Mouse (Mus musculus) frontal cortex, postnatal 10 days (tissue): Measurements from ENCODE around the gene Creb3.
"Not testable (repeated sequence)": the region's sequence is repeated elsewhere in the genome, so short reads cannot be mapped to it uniquely, and the experiment has no call there.

Experiments
- DNase-seq, 2 experiments: peaks; one replicate each; pipeline ENCODE4 v3.0.0; 2022; ENCODE audit warnings: low spot score in 2 of 2, mixed read lengths in 1 of 2

Creb3 gene

GRCm38 (mm10) chr4:43561997-43562768 is at the start of gene Creb3, which contains the start of gene Tln1:
Creb3 (plus strand) TSS chr4:43562332.
Tln1 (minus strand) TSS chr4:43562691.
- peak; percentile 93 for DNase-seq

DNA sequence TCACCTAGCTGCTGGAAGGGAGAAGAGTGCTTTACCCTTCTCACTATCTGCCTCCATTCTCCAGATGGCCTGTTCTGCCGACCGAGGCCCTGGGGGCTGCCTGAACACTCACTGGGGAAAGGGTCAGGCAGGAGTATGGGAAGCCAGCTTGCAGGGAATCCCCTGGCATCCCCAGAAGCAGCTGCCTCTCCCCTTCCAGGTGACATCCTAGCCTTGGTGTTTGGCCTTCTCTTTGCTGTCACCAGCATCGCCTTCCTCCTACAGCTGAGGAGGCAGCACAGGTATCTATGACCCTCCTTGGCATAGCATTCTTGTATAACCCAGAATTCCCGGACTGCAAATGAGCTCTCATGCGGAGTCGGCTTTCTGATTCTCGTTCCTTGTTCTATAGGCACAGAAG is 49.5 kb upstream of the Creb3 start:
- no peak for DNase-seq

GRCm38 (mm10) chr4:43513300-43513699 is 48.8 kb upstream of the Creb3 start:
- DNase-seq: no peak

DNA sequence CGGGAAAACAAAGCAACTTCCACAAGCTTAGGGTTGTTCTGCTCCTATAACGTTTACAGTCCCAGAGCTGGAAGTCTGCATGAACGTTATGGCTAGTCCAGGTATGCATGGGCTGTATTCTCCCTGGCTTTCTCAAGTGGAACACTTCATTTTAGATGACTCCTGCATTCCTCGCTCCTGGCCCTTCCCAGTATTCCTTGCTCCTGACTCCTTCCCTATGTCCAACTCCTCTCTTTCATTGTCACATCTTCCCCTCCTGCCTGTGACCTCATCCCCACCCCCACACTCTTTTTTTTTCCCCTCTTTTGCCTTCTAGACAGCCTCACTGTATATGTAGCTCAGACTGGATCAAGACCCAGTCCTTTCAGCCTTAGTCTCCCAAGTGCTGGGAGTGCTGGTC is 48.3 kb upstream of the Creb3 start:
- no peak for DNase-seq

DNA sequence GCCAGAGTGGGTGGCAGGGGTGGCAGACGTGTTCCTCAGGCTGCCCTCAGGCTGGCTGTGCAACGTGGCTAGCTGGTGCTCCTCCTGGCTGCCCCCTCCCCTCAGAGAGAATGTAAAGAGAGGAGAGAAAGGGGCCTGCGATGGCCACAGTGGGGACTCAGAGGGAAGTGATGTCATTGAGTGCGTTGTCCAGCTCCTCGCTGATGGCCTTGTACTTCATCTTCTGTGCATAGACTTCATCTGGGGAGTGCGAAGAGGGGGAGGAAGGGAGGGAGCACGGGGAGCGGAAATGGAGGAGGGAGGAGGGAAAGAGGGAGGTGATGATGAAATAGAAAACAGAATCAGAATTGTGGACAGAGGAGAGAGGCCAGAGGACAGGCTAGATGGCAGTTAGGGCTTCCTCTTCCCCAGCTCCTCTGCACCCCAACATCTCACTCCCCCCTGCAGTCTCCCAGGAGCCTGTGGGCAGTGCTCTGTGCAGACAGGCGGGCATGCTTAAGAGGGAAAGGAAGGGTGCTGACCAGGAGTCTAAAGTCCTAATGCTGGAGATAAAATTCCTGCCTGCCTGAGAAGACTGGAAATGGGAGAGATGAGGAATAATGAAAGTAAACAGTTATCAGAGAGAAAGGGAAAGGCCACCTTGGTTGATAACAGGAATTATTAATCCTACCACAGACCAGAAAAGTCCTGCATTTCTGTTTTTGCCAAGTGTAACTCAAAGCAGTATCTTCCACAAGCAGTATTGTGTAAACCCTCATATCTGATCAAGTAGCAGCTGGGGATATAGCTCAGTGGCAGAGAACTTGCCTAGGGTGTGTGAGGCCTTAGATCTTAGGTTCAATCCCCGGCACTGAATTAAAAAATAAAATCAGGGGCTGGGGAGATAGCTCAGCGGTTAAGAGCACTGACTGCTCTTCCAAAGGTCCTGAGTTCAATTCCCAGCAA is 46.1 kb upstream of the Creb3 start:
- DNase-seq: no peak

DNA sequence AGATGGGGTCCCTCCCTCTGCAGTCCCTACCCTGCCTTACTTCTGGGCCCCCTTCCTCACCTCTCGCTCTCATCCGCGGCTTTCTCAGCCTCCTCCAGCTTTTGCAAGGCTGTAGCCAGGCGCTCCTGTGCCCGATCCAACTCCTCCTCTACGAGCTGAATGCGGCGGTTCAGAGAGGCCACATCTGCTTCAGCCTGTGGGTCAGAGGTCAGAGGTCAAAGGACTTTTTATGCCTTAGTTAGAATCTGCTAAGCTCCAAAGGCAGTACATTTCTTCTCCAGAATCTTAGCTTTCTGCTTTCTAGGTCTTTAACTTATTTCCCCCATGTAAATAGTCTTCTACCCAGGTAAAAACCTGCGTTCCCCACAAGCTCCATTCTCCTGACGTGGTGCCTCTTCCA is 42.6 kb upstream of the Creb3 start:
- DNase-seq: no peak

- peak in 1 of 2 experiments; percentile 87 for DNase-seq
Measured at GRCm38 (mm10) chr4:43519956-43520355, 42.2 kb upstream of the Creb3 start.

- no peak for DNase-seq
Measured at GRCm38 (mm10) chr4:43527880-43528279, 34.3 kb upstream of the Creb3 start.

GRCm38 (mm10) chr4:43528487-43528886 is 33.6 kb upstream of the Creb3 start:
- DNase-seq: no peak

GRCm38 (mm10) chr4:43530081-43530501 is 32.0 kb upstream of the Creb3 start:
- DNase-seq: no peak

GRCm38 (mm10) chr4:43530581-43530980 is 31.6 kb upstream of the Creb3 start:
- DNase-seq: peak; percentile 55 to 64

DNA sequence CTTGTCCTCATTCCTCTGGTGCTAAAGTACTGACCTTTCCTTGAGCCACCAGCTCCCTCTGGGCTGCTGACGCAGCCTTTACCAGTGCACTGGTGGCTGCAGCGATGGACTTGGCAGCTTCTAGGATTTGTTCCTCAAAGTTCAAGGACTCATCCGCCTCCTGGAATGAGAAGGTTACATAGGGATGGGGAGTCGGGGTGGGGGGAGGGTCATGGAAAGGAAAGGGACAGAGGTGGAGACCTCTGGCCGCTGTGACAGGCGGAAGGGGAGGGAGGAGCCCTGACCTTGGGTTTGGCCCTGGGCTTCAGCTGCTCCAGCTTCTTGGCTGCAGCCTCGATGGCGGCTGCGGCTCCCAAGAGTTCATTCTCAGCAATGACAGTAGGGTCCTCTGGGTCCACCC is 28.9 kb upstream of the Creb3 start:
- DNase-seq: no peak

DNA sequence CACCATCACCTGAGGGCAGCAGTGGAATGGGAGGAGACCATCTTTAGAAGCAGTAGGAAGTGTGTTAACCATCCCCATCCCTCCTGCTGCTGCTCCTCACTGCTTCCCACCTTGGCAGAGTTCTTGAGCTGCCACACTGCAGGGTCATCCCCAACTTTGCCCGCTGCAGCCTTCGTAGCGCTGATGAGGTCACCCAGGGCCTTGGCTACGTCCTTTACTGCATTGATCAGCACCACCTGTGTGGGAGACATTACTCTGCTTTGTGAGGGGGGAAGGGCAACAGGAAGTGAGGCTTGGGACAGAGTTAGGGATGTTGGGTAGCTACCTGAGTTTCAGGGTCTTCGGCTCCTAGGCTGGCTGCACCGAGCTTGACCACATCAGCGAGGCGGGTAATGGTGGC is 26.5 kb upstream of the Creb3 start:
- no peak for DNase-seq

GRCm38 (mm10) chr4:43536031-43536430 is 26.1 kb upstream of the Creb3 start:
- no peak for DNase-seq

DNA sequence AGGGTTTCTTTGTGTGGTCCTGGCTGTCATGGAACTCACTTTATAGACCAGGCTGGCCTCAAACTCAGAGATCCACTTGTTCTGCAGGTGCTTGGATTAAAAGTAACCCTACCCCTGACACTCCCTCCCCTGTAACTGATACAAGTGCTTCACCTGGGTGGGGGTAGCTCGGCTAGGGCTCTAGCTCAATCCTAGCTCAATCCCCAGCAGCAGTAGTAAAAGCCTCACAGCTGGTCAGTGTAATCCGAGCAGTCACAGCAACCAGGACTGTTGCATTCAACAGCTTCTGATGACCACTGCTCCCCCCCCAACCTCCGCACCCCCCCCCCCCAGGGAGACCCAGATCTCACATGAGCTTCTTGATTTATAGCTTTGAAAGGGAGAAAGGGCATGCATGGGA is 20.1 kb upstream of the Creb3 start:
- no peak for DNase-seq

- no peak for DNase-seq
Measured at GRCm38 (mm10) chr4:43546375-43547047, 15.6 kb upstream of the Creb3 start.

DNA sequence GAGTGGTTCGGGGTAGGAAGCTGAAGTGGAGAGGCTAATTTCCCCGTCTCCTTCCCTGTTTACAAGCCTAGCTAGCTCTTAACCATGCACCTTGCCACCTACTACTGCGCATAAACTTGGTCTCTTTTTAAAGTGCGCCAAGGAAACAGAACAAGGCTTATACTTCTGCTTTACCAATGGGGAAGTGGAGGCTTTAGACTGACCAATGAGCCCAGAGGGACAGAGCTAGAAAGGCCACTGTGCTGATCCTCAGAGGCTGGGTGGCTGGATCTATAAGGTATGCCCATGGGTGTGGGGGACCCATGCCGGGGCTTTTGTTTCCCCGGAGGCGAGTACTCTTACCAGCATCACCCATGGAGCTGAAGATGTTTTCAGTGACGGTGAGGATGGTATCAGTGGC is 15.0 kb upstream of the Creb3 start:
- no peak for DNase-seq

- DNase-seq: no peak
Measured at GRCm38 (mm10) chr4:43549055-43549454, 13.1 kb upstream of the Creb3 start.

DNA sequence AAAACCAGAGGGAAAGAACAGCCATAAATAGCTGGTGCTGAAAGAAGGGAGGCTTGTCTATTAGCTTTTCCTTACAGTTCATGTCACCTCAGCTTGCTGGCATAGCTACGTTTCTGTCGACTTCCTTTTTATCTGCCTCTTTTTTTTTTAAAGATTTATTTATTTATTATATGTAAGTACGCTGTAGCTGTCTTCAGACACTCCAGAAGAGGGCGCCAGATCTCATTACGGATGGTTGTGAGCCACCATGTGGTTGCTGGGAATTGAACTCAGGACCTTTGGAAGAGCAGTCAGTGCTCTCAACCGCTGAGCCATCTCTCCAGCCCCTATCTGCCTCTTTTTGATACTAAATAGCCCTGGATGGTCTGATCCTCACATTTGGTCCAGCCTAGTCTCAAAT is 10.3 kb upstream of the Creb3 start:
- not testable (repeated sequence) for DNase-seq

DNA sequence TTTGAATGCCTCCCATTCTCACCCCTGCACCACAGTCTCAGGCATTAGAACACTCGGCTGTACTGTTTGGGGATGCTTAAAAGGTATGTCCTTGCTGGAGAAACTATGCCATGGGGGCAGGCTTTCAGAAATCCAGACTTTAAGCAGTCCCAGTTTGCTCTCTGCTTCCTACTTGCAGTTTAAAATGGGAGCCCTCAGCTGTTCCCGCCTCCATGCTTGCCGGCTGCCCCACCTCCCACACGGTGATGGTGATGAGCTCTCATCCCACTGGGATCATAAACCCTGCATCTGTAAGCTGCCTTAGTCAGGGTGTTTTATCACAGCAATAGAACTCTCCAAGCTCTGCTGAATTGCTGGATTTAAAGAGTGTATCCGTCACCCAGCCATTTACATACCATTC is 9.7 kb upstream of the Creb3 start:
- DNase-seq: no peak

GRCm38 (mm10) chr4:43553891-43554290 is 8.2 kb upstream of the Creb3 start:
- DNase-seq: no peak

GRCm38 (mm10) chr4:43555926-43556325 is 6.2 kb upstream of the Creb3 start:
- DNase-seq: no peak
